Mouse (Mus musculus) MEL (cell line): Measurements from ENCODE around the gene Pecam1. TPM values are rescaled to one million over a fixed set of nuclear protein-coding genes. Genes with fewer than 3 reads are reported as not detected.

Source experiments
- DNase-seq: peaks from one replicate; pipeline ENCODE4 v3.0.0; 2011; ENCODE audit warnings: low read depth, low spot score
- H3K27ac ChIP-seq: 2 replicates; pipeline ENCODE4 v1.5.1; 2012; ENCODE audit warnings: low read depth, mild to moderate bottlenecking, control low read depth, low read length, moderate library complexity; ENCODE audit not compliant: control insufficient read depth
- H3K27me3 ChIP-seq, 2 experiments: fragments of 150-350 bp in 1 of 2; sonication (generic) in 1 of 2; 2 replicates each; pipeline ENCODE4 v1.6.1; 2012; ENCODE audit warnings: low read length in 2 of 2, mild to moderate bottlenecking in 2 of 2, improper control_type of control experiment in 1 of 2, moderate library complexity in 1 of 2; ENCODE audit not compliant: insufficient read depth in 2 of 2, control insufficient read depth in 1 of 2
- H3K36me3 ChIP-seq, 2 experiments: 2 replicates each; pipeline ENCODE4 v1.6.1; 2012 to 2014; ENCODE audit warnings: low read length in 2 of 2, improper control_type of control experiment in 1 of 2, inconsistent platforms in 1 of 2, mild to moderate bottlenecking in 1 of 2; ENCODE audit not compliant: insufficient read depth in 2 of 2, control insufficient read depth in 1 of 2
- H3K4me1 ChIP-seq, 2 experiments: fragments of 150-350 bp in 1 of 2; sonication (generic) in 1 of 2; 2 replicates each; pipeline ENCODE4 v1.6.1; 2012; ENCODE audit warnings: low read length in 2 of 2, improper control_type of control experiment in 1 of 2, mild to moderate bottlenecking in 1 of 2; ENCODE audit not compliant: insufficient read depth in 2 of 2, control insufficient read depth in 1 of 2
- H3K4me3 ChIP-seq, 2 experiments: fragments of 150-350 bp in 1 of 2; sonication (generic) in 1 of 2; 2 replicates each; pipeline ENCODE4 v1.5.1; 2012; ENCODE audit warnings: low read depth in 2 of 2, low read length in 2 of 2, mild to moderate bottlenecking in 2 of 2, moderate library complexity in 2 of 2, control low read depth in 1 of 2, improper control_type of control experiment in 1 of 2; ENCODE audit not compliant: control insufficient read depth in 1 of 2, insufficient read depth in 1 of 2
- H3K79me2 ChIP-seq: 2 replicates; pipeline ENCODE4 v1.6.1; 2012; ENCODE audit warnings: mild to moderate bottlenecking, low read length, moderate library complexity; ENCODE audit not compliant: control insufficient read depth, poor library complexity, insufficient read depth
- H3K9ac ChIP-seq: 2 replicates; pipeline ENCODE4 v1.6.1; 2012; ENCODE audit warnings: low read depth, mild to moderate bottlenecking, control low read depth, low read length, moderate library complexity; ENCODE audit not compliant: control insufficient read depth, poor library complexity, severe bottlenecking
- H3K9me3 ChIP-seq: fragments of 150-350 bp; sonication (generic); replicated peaks from 2 replicates; pipeline ENCODE4 v1.6.1; 2012; ENCODE audit warnings: mild to moderate bottlenecking, low read length, improper control_type of control experiment, moderate library complexity; ENCODE audit not compliant: insufficient read depth
- CTCF ChIP-seq, 3 experiments: IDR thresholded peaks in 2 of 3; conservative IDR thresholded peaks in 1 of 3; 2 replicates each; pipeline ENCODE4 v1.5.1; 2011 to 2012; ENCODE audit warnings: low read length in 3 of 3, low read depth in 2 of 3, mild to moderate bottlenecking in 2 of 3, improper control_type of control experiment in 1 of 3, inconsistent platforms in 1 of 3, mixed read lengths in 1 of 3, moderate library complexity in 1 of 3; ENCODE audit not compliant: control insufficient read depth in 1 of 3, insufficient read depth in 1 of 3, poor library complexity in 1 of 3, severe bottlenecking in 1 of 3
- E2F4 ChIP-seq: IDR thresholded peaks from 2 replicates; pipeline ENCODE4 v1.6.1; 2011; ENCODE audit warnings: low read depth, low read length, improper control_type of control experiment, borderline replicate concordance
- ETS1 ChIP-seq: IDR thresholded peaks from 2 replicates; pipeline ENCODE4 v1.6.1; 2012; ENCODE audit warnings: low read depth, mild to moderate bottlenecking, inconsistent platforms, low read length, improper control_type of control experiment, moderate library complexity
- GABPA ChIP-seq: IDR thresholded peaks from 2 replicates; pipeline ENCODE4 v1.6.1; 2012; ENCODE audit warnings: low read depth, mild to moderate bottlenecking, inconsistent platforms, low read length, improper control_type of control experiment, moderate library complexity
- HCFC1 ChIP-seq: IDR thresholded peaks from 2 replicates; pipeline ENCODE4 v1.6.1; 2012; ENCODE audit warnings: low read depth, mild to moderate bottlenecking, inconsistent platforms, low read length, improper control_type of control experiment, moderate library complexity
- JUND ChIP-seq: IDR thresholded peaks from 2 replicates; pipeline ENCODE4 v1.6.1; 2011; ENCODE audit warnings: low read depth, mild to moderate bottlenecking, improper control_type of control experiment, low read length
- MAFK ChIP-seq: IDR thresholded peaks from 2 replicates; pipeline ENCODE4 v1.6.1; 2011; ENCODE audit warnings: low read depth, mild to moderate bottlenecking, low read length, improper control_type of control experiment, borderline replicate concordance
- MEF2A ChIP-seq: IDR thresholded peaks from 2 replicates; pipeline ENCODE4 v1.6.1; 2014; ENCODE audit warnings: low read depth, mild to moderate bottlenecking, inconsistent platforms, low read length, improper control_type of control experiment; ENCODE audit not compliant: poor library complexity, insufficient replicate concordance, severe bottlenecking; ENCODE audit errors: extremely low read depth
- NELFE ChIP-seq: IDR thresholded peaks from 2 replicates; pipeline ENCODE4 v1.6.1; 2011; ENCODE audit warnings: low read depth, low read length, improper control_type of control experiment
- POLR2A ChIP-seq, 2 experiments: IDR thresholded peaks; 2 replicates each; pipeline ENCODE4 v1.6.1; 2011 to 2012; ENCODE audit warnings: low read length in 2 of 2, mild to moderate bottlenecking in 2 of 2, control low read depth in 1 of 2, improper control_type of control experiment in 1 of 2, low read depth in 1 of 2, moderate library complexity in 1 of 2; ENCODE audit not compliant: control insufficient read depth in 1 of 2, insufficient read depth in 1 of 2, poor library complexity in 1 of 2
- POLR2AphosphoS2 ChIP-seq: IDR thresholded peaks from 2 replicates; pipeline ENCODE4 v1.6.1; 2011; ENCODE audit warnings: low read length, improper control_type of control experiment
- POLR2AphosphoS5 ChIP-seq: IDR thresholded peaks from 2 replicates; pipeline ENCODE4 v1.6.1; 2012; ENCODE audit warnings: low read depth, borderline replicate concordance, mild to moderate bottlenecking, inconsistent platforms, low read length, moderate library complexity, mixed read lengths
- RAD21 ChIP-seq: IDR thresholded peaks from 2 replicates; pipeline ENCODE4 v1.6.1; 2011; ENCODE audit warnings: mild to moderate bottlenecking, low read depth, low read length, improper control_type of control experiment
- RCOR1 ChIP-seq: IDR thresholded peaks from 2 replicates; pipeline ENCODE4 v1.6.1; 2012; ENCODE audit warnings: low read depth, mild to moderate bottlenecking, inconsistent platforms, low read length, improper control_type of control experiment
- SIN3A ChIP-seq: IDR thresholded peaks from 2 replicates; pipeline ENCODE4 v1.6.1; 2012; ENCODE audit warnings: low read length, improper control_type of control experiment, inconsistent platforms
- TAL1 ChIP-seq: IDR thresholded peaks from 2 replicates; pipeline ENCODE4 v1.6.1; 2012; ENCODE audit warnings: mild to moderate bottlenecking, inconsistent platforms, low read length, moderate library complexity, mixed read lengths
- TCF12 ChIP-seq: IDR thresholded peaks from 2 replicates; pipeline ENCODE4 v1.6.1; 2014; ENCODE audit warnings: low read depth, mild to moderate bottlenecking, inconsistent platforms, low read length, improper control_type of control experiment, moderate library complexity
- UBTF ChIP-seq: IDR thresholded peaks from 2 replicates; pipeline ENCODE4 v1.6.1; 2012; ENCODE audit warnings: low read depth, mild to moderate bottlenecking, inconsistent platforms, low read length, improper control_type of control experiment, moderate library complexity, borderline replicate concordance; ENCODE audit not compliant: insufficient read depth
- USF1 ChIP-seq: IDR thresholded peaks from 2 replicates; pipeline ENCODE4 v1.6.1; 2014; ENCODE audit warnings: low read depth, mild to moderate bottlenecking, inconsistent platforms, low read length, improper control_type of control experiment, moderate library complexity
- USF2 ChIP-seq, 2 experiments: IDR thresholded peaks; 2 replicates each; pipeline ENCODE4 v1.6.1; 2011 to 2012; ENCODE audit warnings: improper control_type of control experiment in 2 of 2, low read length in 2 of 2, borderline replicate concordance in 1 of 2, inconsistent platforms in 1 of 2, low read depth in 1 of 2, mild to moderate bottlenecking in 1 of 2; ENCODE audit not compliant: insufficient read depth in 1 of 2
- ZKSCAN1 ChIP-seq: IDR thresholded peaks from 2 replicates; pipeline ENCODE4 v1.6.1; 2012; ENCODE audit warnings: low read depth, mild to moderate bottlenecking, inconsistent platforms, low read length, improper control_type of control experiment, moderate library complexity
- ZMIZ1 ChIP-seq: IDR thresholded peaks from 2 replicates; pipeline ENCODE4 v1.6.1; 2012; ENCODE audit warnings: low read depth, mild to moderate bottlenecking, inconsistent platforms, low read length, improper control_type of control experiment, moderate library complexity
- ZNF384 ChIP-seq: IDR thresholded peaks from 2 replicates; pipeline ENCODE4 v1.6.1; 2012; ENCODE audit warnings: low read depth, mild to moderate bottlenecking, inconsistent platforms, low read length, improper control_type of control experiment
- polyA plus RNA-seq, 2 experiments: library from polyadenylated mRNA; stranded (reverse) in 1 of 2; unstranded in 1 of 2; fragments of >175 nt in 1 of 2; fragments of >200 nt in 1 of 2; gene quantifications; 2 replicates each; pipeline versions ENCODE4 v1.2.1 to v1.2.4; 2012; ENCODE audit warnings: low replicate concordance in 2 of 2, low read depth in 1 of 2; ENCODE audit not compliant: insufficient read length in 2 of 2, insufficient read depth in 1 of 2, missing spikeins in 1 of 2
- total RNA-seq: library from RNA; depleted of rRNA; stranded (reverse); fragments of 300-350 nt; gene quantifications from 2 replicates; pipeline ENCODE4 v1.2.3, GENCODE M21; 2012

Pecam1 gene
- total and polyA plus RNA-seq, 3 experiments = 0.12 to 0.14 TPM; not detected in 1

- H3K9ac ChIP-seq = no peak overlapping the region
- H3K9me3 ChIP-seq = no peaks in the 10 kb centered on the region
- DNase-seq = no peak
- H3K36me3 ChIP-seq = no peaks in the 10 kb centered on the region; a peak in 1 of 4 replicates
- no peaks in the 10 kb centered on the region; a peak in 1 of 4 replicates for H3K4me1 ChIP-seq
- TF ChIP-seq E2F4 (no peak), ZMIZ1 (no peak), USF2 (IDR thresholded peaks at IDR 0.05; ENCODE audit: borderline replicate concordance in 1 of 2, insufficient read depth in 1 of 2, low read depth in 1 of 2, low read length in 2 of 2) (no peak), POLR2AphosphoS5 (no peak), POLR2AphosphoS2 (no peak), RCOR1 (no peak)
- H3K27ac ChIP-seq = no peak overlapping the region
- H3K27me3 ChIP-seq = no peaks in the 10 kb centered on the region
- H3K4me3 ChIP-seq = no peak overlapping the region
- no peaks in the 10 kb centered on the region for H3K79me2 ChIP-seq
Measured at GRCm38 (mm10) chr11:106639356-106639692, 111.1 kb downstream of the Pecam1 start.

- DNase-seq = no peak
- no peak overlapping the region for H3K9ac ChIP-seq
- H3K79me2 ChIP-seq = no peaks in the 10 kb centered on the region
- no peaks in the 10 kb centered on the region for H3K27me3 ChIP-seq
- H3K9me3 ChIP-seq = no peaks in the 10 kb centered on the region
- no peak overlapping the region for H3K27ac ChIP-seq
- H3K4me1 ChIP-seq = no peaks in the 10 kb centered on the region; a peak in 1 of 4 replicates
- H3K4me3 ChIP-seq = no peak overlapping the region
- TF ChIP-seq TCF12 (no peak), JUND (no peak), GABPA (no peak), ZKSCAN1 (no peak), ZNF384 (no peak), RCOR1 (no peak), E2F4 (no peak), POLR2A (IDR thresholded peaks at IDR 0.05; ENCODE audit: control insufficient read depth in 1 of 2, insufficient read depth in 1 of 2, low read depth in 1 of 2, low read length in 2 of 2, poor library complexity in 1 of 2) (no peak), SIN3A (no peak), ZMIZ1 (no peak), TAL1 (no peak)
- no peaks in the 10 kb centered on the region; a peak in 1 of 4 replicates for H3K36me3 ChIP-seq
Measured at GRCm38 (mm10) chr11:106638551-106639355, 111.7 kb downstream of the Pecam1 start.

- H3K4me3 ChIP-seq = no peak overlapping the region
- H3K9me3 ChIP-seq = no peaks in the 10 kb centered on the region
- no peaks in the 10 kb centered on the region for H3K27me3 ChIP-seq
- no peaks in the 10 kb centered on the region; a peak in 1 of 4 replicates for H3K4me1 ChIP-seq
- H3K27ac ChIP-seq = no peak overlapping the region
- no peak overlapping the region for H3K9ac ChIP-seq
- no peak for DNase-seq
- no peaks in the 10 kb centered on the region for H3K79me2 ChIP-seq
- H3K36me3 ChIP-seq = no peaks in the 10 kb centered on the region; a peak in 1 of 4 replicates
- TF ChIP-seq POLR2AphosphoS2 (no peak), UBTF (no peak), ETS1 (no peak), TCF12 (no peak), POLR2AphosphoS5 (no peak), CTCF (IDR thresholded peaks at IDR 0.05 in 2 of 3, conservative IDR thresholded peaks at IDR 0.05 in 1 of 3; ENCODE audit: control insufficient read depth in 1 of 3, insufficient read depth in 1 of 3, low read depth in 2 of 3, low read length in 3 of 3, poor library complexity in 1 of 3, severe bottlenecking in 1 of 3) (no peak), USF2 (IDR thresholded peaks at IDR 0.05; ENCODE audit: borderline replicate concordance in 1 of 2, insufficient read depth in 1 of 2, low read depth in 1 of 2, low read length in 2 of 2) (no peak), NELFE (no peak), SIN3A (no peak), MEF2A (no peak), TAL1 (no peak), HCFC1 (no peak), RAD21 (no peak), MAFK (no peak), USF1 (no peak)
Measured at GRCm38 (mm10) chr11:106637754-106638153, 112.7 kb downstream of the Pecam1 start.
